In genomic region chr17:57079919-57080318, GRCm38 (mm10) we compare ENCODE assay signal across 20 mouse cellular contexts.
"Had no signal": no experiment of that assay in that cellular context is flagged by ENCODE, and none has a peak within 500 bp of the region (broad histone marks: within the 10 kb centered on the region; RNA-seq: fewer than 3 reads in every experiment).

No protein-coding gene starts in this region.

- DNase-seq: kidney, adult 11 months; kidney, adult 8-10 months; kidney, postnatal 10 days; kidney, postnatal 36 days; layer of hippocampus, postnatal 36 days; liver, embryonic 13.5 days; lung, embryonic 14.5 days; lung, postnatal 36 days; midbrain, embryonic 14.5 days; retina, postnatal 1 day; right cerebral cortex, postnatal 25 days; spleen, adult 18-20 months; thymus, adult 18-20 months; thymus, postnatal 4 days had no signal

- H3K27me3 ChIP-seq: kidney, embryonic 15.5 days; liver, embryonic 13.5 days; neural tube, embryonic 12.5 days; neural tube, embryonic 15.5 days had no signal

- H3K36me3 ChIP-seq: kidney, embryonic 15.5 days; liver, embryonic 13.5 days had no signal

- H3K4me3 ChIP-seq: kidney, embryonic 15.5 days; left cerebral cortex, adult 2 months; liver, embryonic 13.5 days; neural tube, embryonic 12.5 days; neural tube, embryonic 15.5 days had no signal

- H3K27ac ChIP-seq: kidney, embryonic 15.5 days; left cerebral cortex, adult 2 months; liver, embryonic 13.5 days; neural tube, embryonic 12.5 days; neural tube, embryonic 15.5 days had no signal

- H3K4me2 ChIP-seq: kidney, embryonic 15.5 days; liver, embryonic 13.5 days; lung, embryonic 14.5 days; midbrain, embryonic 11.5 days; neural tube, embryonic 12.5 days; neural tube, embryonic 15.5 days had no signal

- H3K9ac ChIP-seq: kidney, embryonic 15.5 days; liver, embryonic 13.5 days; lung, embryonic 14.5 days; neural tube, embryonic 12.5 days; neural tube, embryonic 15.5 days had no signal

- ATAC-seq: lung, postnatal 0 days had no signal

- H3K9me3 ChIP-seq: kidney, embryonic 15.5 days; liver, embryonic 13.5 days; neural tube, embryonic 12.5 days; neural tube, embryonic 15.5 days had no signal
